Mouse (Mus musculus) midbrain, embryonic 16.5 days (tissue): Measurements from ENCODE around the gene Camta1. TPM values are rescaled to one million over a fixed set of nuclear protein-coding genes. Genes with fewer than 3 reads are reported as not detected.

Source experiments
- ATAC-seq: fragments of 200-750 bp; cut with Nextera tagmentation; 2 replicates; pipeline ENCODE4 v1.8.0; 2017; ENCODE audit warnings: moderate TSS enrichment
- H3K27ac ChIP-seq: fragments of 300-500 bp; sonication (generic); 2 replicates; pipeline ENCODE4 v1.5.1; 2014; ENCODE audit warnings: mild to moderate bottlenecking, low read length, mixed read lengths
- H3K27me3 ChIP-seq: fragments of 300-500 bp; sonication (generic); 2 replicates; pipeline ENCODE4 v1.6.1; 2014; ENCODE audit warnings: low read depth, low read length, mixed read lengths; ENCODE audit not compliant: control insufficient read depth, insufficient read depth
- H3K36me3 ChIP-seq: fragments of 300-500 bp; sonication (generic); 2 replicates; pipeline ENCODE4 v1.6.1; 2014; ENCODE audit warnings: mild to moderate bottlenecking, low read length, moderate library complexity, mixed read lengths; ENCODE audit not compliant: control insufficient read depth, insufficient read depth
- H3K4me1 ChIP-seq: fragments of 300-500 bp; sonication (generic); 2 replicates; pipeline ENCODE4 v1.6.1; 2014; ENCODE audit warnings: mild to moderate bottlenecking, low read length, mixed read lengths; ENCODE audit not compliant: control insufficient read depth, insufficient read depth
- H3K4me2 ChIP-seq: fragments of 300-500 bp; sonication (generic); 2 replicates; pipeline ENCODE4 v1.6.1; 2014; ENCODE audit warnings: mild to moderate bottlenecking, low read length, mixed read lengths
- H3K4me3 ChIP-seq: fragments of 300-500 bp; sonication (generic); 2 replicates; pipeline ENCODE4 v1.5.1; 2014; ENCODE audit warnings: low read depth, mild to moderate bottlenecking, low read length, moderate library complexity, mixed read lengths
- H3K9ac ChIP-seq: fragments of 300-500 bp; sonication (generic); 2 replicates; pipeline ENCODE4 v1.6.1; 2014; ENCODE audit warnings: low read depth, low read length, mixed read lengths
- H3K9me3 ChIP-seq: fragments of 300-500 bp; sonication (generic); replicated peaks from 2 replicates; pipeline ENCODE4 v1.6.1; 2014; ENCODE audit warnings: mild to moderate bottlenecking, low read length, mixed read lengths; ENCODE audit not compliant: control insufficient read depth, poor library complexity, severe bottlenecking
- WGBS: fragments of 180-500 bp; shearing (Covaris S2); extraction: QIAGEN DNeasy Blood & Tissue Kit; methylation state at CpG from one replicate; pipeline ENCODE4 v1.1.7; 2014; 5-methylcytosine and 5-hydroxymethylcytosine counted together
- polyA plus RNA-seq: library from polyadenylated mRNA; unstranded; fragments of >200 nt; fragmentation: Nextera tagmentation; extraction: Ambion mirVana; gene quantifications from 2 replicates; pipeline ENCODE4 v1.2.1, GENCODE M21; 2015

Camta1 gene
- polyA plus RNA-seq, 1 experiment from 2014 or later: 159 TPM

DNA sequence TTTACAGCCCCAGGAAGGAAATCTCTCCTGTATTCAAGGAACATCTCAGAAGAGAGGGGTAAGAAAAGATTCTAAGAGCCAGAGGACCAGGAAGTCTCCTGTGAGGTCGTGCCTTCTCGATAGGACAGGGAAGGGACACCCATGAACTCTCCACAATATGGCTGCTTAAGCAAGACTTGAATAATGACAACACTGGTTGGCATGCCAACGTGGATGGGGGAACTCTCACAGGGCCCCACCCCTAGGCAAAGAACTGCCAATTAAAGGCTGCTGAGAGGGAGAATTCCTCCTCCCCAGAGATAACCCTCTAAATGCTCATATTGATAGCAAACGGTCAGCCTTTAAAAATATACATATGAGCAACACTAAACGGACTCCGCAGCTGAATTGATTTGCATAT lies 39.1 kb upstream of the Camta1 start:
- Histone ChIP-seq H3K27me3 (peaks cover 2% of the 10 kb centered on the region; the same call in 1 of the 2 replicates), H3K27ac (no peak overlapping the region), H3K4me2 (no peak overlapping the region), H3K9ac (no peak overlapping the region), H3K4me3 (no peak overlapping the region), H3K4me1 (no peaks in the 10 kb centered on the region), H3K36me3 (no peaks in the 10 kb centered on the region), H3K9me3 (no peaks in the 10 kb centered on the region)
- WGBS: 67% methylated on average over 6 of the region's 6 CpGs
- ATAC-seq: no peak

DNA sequence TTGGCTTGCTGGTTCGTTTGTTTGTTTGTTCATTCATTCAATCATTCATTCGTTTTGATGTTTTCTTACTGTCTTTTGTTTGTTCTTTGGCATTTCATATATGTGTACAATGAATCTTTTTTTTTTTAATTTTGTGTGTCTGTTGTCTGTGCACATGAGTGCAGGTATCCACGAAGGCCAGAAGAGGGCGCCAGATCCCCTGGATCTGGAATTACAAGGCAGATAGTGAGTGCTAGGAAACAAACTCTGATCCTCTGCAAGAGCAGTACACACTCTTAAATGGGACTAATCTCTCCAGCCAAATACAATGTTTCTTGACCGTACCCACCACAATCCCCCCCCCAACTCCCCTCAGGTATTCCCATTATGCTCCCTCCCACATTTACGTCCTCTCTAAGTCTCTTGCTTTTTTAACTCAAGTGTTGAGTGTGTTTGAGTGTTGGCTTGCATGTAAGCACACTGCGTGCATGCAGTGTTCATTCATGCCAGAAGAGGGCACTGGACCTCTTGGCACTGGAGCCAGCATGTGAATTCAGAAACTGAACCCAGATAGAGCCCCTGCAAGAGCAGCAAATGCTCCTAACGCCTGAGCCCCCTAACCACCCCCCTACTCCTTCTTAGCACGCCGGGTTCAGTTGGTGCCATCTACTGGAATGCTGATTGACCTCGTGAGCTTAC lies 38.2 kb upstream of the Camta1 start:
- WGBS: 69% methylated on average over 11 of the region's 11 CpGs

DNA sequence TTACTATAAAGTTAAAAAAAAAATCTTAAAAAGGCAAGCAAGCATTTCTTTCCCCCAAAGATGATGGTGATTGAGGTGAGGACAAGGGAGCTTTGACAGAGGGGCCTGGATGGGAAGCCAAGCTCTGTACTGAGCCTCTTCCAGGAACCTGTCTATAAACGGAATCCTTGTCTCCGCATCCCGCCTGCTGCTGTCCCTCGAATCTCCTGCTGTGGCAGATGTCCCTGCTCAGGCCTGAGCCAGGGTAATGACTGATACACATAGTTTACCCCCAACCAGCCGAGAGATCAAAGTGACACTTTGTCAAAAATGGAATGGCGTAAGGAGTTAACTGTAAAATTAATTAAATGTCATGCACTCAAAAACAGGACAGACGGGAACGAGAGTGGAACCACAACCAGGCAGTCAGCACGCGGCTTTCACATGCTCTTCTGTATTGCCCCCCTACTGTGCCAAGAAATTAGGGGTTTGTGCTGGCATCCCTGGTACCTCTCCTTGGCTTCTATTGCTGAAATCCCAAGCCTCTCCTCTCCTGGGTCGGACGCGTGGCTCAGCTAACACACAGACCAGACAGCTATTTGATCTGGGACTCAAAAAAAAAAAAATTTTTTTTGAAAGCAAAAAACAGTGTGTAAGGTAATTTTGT lies 37.0 kb upstream of the Camta1 start:
- 42% methylated on average over 13 of the region's 13 CpGs for WGBS
- H3K36me3 ChIP-seq: no peaks in the 10 kb centered on the region
- H3K9me3 ChIP-seq: no peaks in the 10 kb centered on the region
- no peak overlapping the region for H3K9ac ChIP-seq
- no peak for ATAC-seq
- peaks cover 2% of the 10 kb centered on the region; the same call in 1 of the 2 replicates for H3K27me3 ChIP-seq
- H3K4me1 ChIP-seq: no peaks in the 10 kb centered on the region
- H3K27ac ChIP-seq: no peak overlapping the region
- no peak overlapping the region for H3K4me2 ChIP-seq
- H3K4me3 ChIP-seq: no peak overlapping the region

More for the DNA sequence above, 38.2 kb upstream of the Camta1 start:
- Histone ChIP-seq H3K4me3 (no peak overlapping the region), H3K4me1 (no peaks in the 10 kb centered on the region), H3K4me2 (no peak overlapping the region), H3K9ac (no peak overlapping the region), H3K27ac (no peak overlapping the region), H3K27me3 (peaks cover 2% of the 10 kb centered on the region; the same call in 1 of the 2 replicates), H3K9me3 (no peaks in the 10 kb centered on the region), H3K36me3 (no peaks in the 10 kb centered on the region)
- no peak for ATAC-seq

DNA sequence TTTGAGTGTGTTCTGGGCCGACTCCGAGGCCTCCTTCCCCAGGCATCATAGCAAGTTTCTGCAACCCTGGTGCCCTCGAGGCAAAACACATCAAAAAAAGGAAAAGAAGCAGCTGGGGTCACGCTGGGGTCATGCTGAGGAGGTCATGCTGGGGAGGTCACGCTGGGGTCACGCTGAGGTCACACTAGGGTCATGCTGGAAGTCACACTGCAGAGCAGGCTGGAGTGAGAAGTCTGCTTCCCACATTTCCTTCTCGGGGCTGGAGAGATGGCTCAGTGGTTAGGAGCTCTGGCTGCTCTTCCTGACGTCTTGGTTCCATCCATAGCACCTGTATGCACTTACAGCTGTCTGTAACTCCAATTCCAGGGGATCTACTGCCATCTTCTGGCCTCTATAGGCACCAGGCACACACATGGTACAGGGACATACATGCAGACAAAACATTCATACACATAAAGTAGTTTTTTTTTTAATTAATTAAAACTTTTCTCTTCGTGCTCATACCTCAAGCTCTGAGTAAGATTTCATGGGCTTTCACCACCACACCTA lies 35.5 kb upstream of the Camta1 start:
- Histone ChIP-seq H3K9me3 (no peaks in the 10 kb centered on the region), H3K4me2 (no peak overlapping the region), H3K27me3 (no peaks in the 10 kb centered on the region), H3K27ac (no peak overlapping the region), H3K4me1 (no peaks in the 10 kb centered on the region), H3K9ac (no peak overlapping the region), H3K4me3 (no peak overlapping the region), H3K36me3 (no peaks in the 10 kb centered on the region)
- 76% methylated on average over 9 of the region's 9 CpGs for WGBS
- no peak for ATAC-seq

DNA sequence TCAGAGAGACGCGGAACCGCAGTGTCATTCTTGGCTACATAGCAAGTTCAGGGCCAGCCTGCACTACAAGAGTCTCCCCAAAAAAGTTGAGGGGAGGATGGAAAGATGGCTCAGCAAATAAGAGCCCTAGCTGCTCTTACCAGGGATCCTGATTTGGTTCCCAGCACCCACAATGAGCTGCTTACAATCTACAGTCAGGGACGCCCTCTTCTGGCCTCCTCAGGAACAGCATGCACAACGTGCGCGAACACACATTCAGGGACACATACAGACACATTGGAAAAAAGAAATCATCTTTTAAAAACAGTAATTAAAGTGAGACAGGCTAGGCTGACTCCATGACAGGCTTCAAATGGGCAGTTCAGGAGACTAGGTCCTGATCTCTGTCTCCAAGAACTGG lies 33.9 kb upstream of the Camta1 start:
- ATAC-seq: no peak
- H3K27me3 ChIP-seq: no peaks in the 10 kb centered on the region
- WGBS: 91% methylated on average over 7 of the region's 7 CpGs

DNA sequence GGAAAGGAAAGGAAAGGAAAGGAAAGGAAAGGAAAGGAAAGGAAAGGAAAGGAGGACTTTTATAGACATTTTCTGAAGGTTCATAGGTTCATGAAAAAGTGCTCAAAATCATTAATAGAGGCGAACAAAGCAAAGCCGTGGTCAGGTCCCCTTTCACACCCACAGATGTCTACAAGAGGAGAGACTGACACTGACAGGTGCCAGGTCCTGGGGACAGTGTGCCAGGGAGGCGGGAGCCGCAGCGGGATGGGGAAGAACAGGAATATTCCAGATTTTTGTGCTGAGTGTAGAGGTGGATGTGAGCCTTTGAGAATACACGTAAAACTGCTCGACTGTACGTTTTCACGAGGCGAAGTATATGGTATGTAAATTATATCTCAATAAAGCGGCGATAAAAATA lies 33.2 kb upstream of the Camta1 start:
- 93% methylated on average over 12 of the region's 12 CpGs for WGBS
- H3K27me3 ChIP-seq: no peaks in the 10 kb centered on the region
- ATAC-seq: no peak

More for the DNA sequence above, 33.9 kb upstream of the Camta1 start:
- Histone ChIP-seq H3K9ac (no peak overlapping the region), H3K36me3 (no peaks in the 10 kb centered on the region), H3K9me3 (no peaks in the 10 kb centered on the region), H3K4me1 (no peaks in the 10 kb centered on the region), H3K4me3 (no peak overlapping the region), H3K27ac (no peak overlapping the region), H3K4me2 (no peak overlapping the region)

DNA sequence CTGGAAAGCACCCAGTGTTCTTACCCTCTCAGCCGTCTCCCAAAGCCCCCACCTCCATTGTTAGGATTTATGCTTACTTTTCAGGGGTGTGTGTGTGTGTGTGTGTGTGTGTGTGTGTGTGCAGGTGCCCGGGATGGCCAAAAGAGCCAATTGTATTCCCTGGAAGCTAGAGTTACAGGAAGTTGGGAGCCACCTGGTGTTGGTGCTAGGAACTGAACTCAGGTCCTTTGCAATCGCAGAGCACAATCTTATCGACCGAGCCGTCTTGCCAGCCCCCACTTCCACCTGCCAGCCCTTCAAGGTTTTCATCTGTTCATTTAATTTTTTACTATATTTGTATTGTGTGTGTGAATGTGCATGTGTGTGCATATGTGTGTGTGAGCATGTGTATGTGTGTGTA lies 31.6 kb upstream of the Camta1 start:
- Histone ChIP-seq H3K27ac (no peak overlapping the region), H3K4me3 (no peak overlapping the region), H3K27me3 (no peaks in the 10 kb centered on the region), H3K36me3 (no peaks in the 10 kb centered on the region), H3K4me2 (no peak overlapping the region), H3K9me3 (no peaks in the 10 kb centered on the region), H3K4me1 (no peaks in the 10 kb centered on the region), H3K9ac (no peak overlapping the region)
- ATAC-seq: no peak
- WGBS: 77% methylated on average over 6 of the region's 6 CpGs

More for the DNA sequence above, 33.2 kb upstream of the Camta1 start:
- Histone ChIP-seq H3K9ac (no peak overlapping the region), H3K4me1 (no peaks in the 10 kb centered on the region), H3K36me3 (no peaks in the 10 kb centered on the region), H3K4me3 (no peak overlapping the region), H3K27ac (no peak overlapping the region), H3K9me3 (no peaks in the 10 kb centered on the region), H3K4me2 (no peak overlapping the region)

DNA sequence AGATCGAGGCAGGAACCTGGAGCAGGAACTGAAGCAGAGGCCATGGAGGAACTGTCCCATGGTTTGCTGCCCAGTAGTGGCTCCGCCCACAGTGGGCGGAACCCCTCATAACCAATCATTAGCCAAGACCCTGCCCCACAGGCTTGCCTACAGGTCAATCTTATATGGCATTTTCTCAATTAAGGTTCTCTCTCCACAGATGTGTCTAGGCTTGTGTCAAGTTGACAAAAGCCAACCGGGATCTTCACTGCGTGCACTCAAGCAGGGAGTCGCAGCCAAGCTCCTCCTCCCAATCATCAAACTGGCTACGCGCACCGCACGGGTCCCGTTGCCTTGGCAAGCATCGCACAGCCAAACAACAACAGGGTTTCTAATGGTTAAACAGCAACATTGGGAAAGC lies 19.9 kb upstream of the Camta1 start:
- no peak overlapping the region for H3K27ac ChIP-seq
- H3K36me3 ChIP-seq: no peaks in the 10 kb centered on the region
- no peaks in the 10 kb centered on the region for H3K27me3 ChIP-seq
- no peak for ATAC-seq
- WGBS: 92% methylated on average over 12 of the region's 12 CpGs
- no peaks in the 10 kb centered on the region; the same call in 1 of the 2 replicates for H3K9me3 ChIP-seq
- no peaks in the 10 kb centered on the region for H3K4me1 ChIP-seq
- H3K4me3 ChIP-seq: no peak overlapping the region
- H3K9ac ChIP-seq: no peak overlapping the region
- H3K4me2 ChIP-seq: no peak overlapping the region

DNA sequence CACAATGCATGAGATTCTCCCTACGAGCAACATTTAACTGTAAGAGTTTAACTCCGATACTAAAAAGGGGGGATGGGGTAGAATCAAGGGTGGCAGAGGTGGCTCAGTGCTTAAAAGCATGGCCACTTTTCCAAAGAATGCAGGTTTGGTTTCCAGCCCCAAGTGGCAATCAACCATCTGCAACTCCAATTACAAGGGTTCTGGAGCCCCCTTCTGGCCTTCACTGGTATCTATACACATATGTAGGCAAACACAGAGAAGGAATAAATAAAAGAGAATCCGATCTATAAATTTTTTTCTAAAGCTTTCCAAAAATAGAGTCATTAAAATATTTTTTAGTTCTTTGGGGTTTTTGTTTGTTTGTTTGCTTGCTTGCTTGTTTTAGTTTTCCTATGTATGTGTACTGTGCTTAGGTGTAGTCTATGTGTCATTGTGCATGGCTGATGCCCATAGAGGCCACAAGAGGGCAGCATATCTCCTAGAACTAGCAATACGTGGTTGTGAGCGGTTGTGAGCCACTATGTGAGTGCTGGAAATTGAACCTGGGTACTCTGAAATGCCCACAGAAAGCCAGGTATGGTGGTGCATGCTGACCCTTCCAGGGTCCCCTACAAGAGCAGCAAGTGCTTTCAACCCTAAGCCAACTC lies 18.5 kb upstream of the Camta1 start:
- Histone ChIP-seq H3K4me1 (peaks cover 2% of the 10 kb centered on the region; the same call in 1 of the 2 replicates), H3K4me3 (no peak overlapping the region), H3K36me3 (no peaks in the 10 kb centered on the region), H3K27me3 (no peaks in the 10 kb centered on the region; the same call in 1 of the 2 replicates), H3K27ac (no peak overlapping the region), H3K9ac (no peak overlapping the region), H3K9me3 (no peaks in the 10 kb centered on the region; the same call in 1 of the 2 replicates), H3K4me2 (no peak overlapping the region)
- 77% methylated on average over 5 of the region's 5 CpGs for WGBS
- no peak for ATAC-seq
